Mouse (Mus musculus): ENCODE measurements around the gene Patz1.

DNA sequence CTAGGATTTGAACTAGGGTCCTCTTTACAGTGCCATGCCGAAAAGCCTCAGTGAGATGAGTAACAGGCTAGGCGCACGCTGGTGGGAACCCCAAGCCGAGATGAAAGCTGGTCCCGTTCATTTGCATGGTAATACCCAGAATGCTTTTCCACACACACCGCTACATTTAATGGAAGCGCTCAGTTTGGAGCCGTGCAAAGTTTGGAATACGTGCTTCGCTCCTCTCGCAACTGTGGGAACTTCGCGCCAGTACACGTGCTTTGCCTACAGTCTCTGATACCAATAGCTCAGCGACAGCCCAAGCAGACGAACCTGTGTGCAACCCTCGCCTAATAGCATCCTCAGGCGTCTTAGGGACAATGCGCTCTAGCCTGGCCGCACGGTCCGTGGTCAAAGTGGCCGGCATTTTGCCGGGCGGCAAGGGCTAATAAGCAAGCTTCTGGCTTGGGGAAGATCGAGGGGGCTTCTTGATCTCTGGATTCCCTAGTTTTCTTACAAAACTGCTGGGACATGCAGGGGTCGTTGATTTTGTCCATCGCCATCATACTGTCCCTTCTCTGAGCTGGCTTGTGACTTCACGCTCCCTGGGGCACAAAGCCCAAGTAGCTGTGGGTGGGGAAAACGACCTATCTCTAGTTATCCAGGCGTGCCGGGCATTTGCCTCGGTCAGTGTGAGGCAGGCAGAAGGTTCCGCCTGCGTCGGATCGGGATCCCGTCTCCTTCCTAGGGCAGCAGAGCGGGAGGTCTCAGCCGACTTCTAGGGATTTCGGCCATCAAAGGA, at the start of gene Patz1:
- TF ChIP-seq CTCF (IDR thresholded peaks at IDR 0.05; ENCODE audit: control insufficient read depth, insufficient read depth, insufficient replicate concordance, low read depth, low read length) (no peak), POLR2A (IDR thresholded peaks at IDR 0.05; ENCODE audit: control insufficient read depth, low read depth, low read length) (0 out of 2 replicates have a peak, but pooled peaks have one; percentile 20)
